Mouse (Mus musculus) intestine, embryonic 16.5 days (tissue): ENCODE measurements around the gene Il21r. TPM values are rescaled to one million over a fixed set of nuclear protein-coding genes. Genes with fewer than 3 reads are reported as not detected.

Experiments
- ATAC-seq: fragments of 200-750 bp; cut with Nextera tagmentation; 2 replicates; pipeline ENCODE4 v1.8.0; 2017; ENCODE audit warnings: moderate TSS enrichment, moderate library complexity
- H3K27ac ChIP-seq: fragments of 300-500 bp; sonication (generic); 2 replicates; pipeline ENCODE4 v1.5.1; 2014; ENCODE audit warnings: mild to moderate bottlenecking, low read length
- H3K27me3 ChIP-seq: fragments of 300-500 bp; sonication (generic); replicated peaks from 2 replicates; pipeline ENCODE4 v1.6.1; 2014; ENCODE audit warnings: low read length, control low read depth, mixed read lengths; ENCODE audit not compliant: control insufficient read depth, insufficient read depth
- H3K36me3 ChIP-seq: fragments of 300-500 bp; sonication (generic); 2 replicates; pipeline ENCODE4 v1.6.1; 2014; ENCODE audit warnings: low read length, control low read depth; ENCODE audit not compliant: control insufficient read depth, insufficient read depth
- H3K4me1 ChIP-seq: fragments of 300-500 bp; sonication (generic); 2 replicates; pipeline ENCODE4 v1.6.1; 2014; ENCODE audit warnings: low read length, control low read depth, mixed read lengths; ENCODE audit not compliant: control insufficient read depth, insufficient read depth
- H3K4me2 ChIP-seq: fragments of 300-500 bp; sonication (generic); 2 replicates; pipeline ENCODE4 v1.6.1; 2014; ENCODE audit warnings: low read depth, low read length, control low read depth
- H3K4me3 ChIP-seq: fragments of 300-500 bp; sonication (generic); 2 replicates; pipeline ENCODE4 v1.5.1; 2014; ENCODE audit warnings: mild to moderate bottlenecking, low read length
- H3K9ac ChIP-seq: fragments of 300-500 bp; sonication (generic); 2 replicates; pipeline ENCODE4 v1.6.1; 2014; ENCODE audit warnings: low read depth, low read length
- H3K9me3 ChIP-seq: fragments of 300-500 bp; sonication (generic); 2 replicates; pipeline ENCODE4 v1.6.1; 2016; ENCODE audit warnings: low read length, control low read depth; ENCODE audit not compliant: control insufficient read depth
- WGBS: fragments of 180-500 bp; shearing (Covaris S2); extraction: QIAGEN DNeasy Blood & Tissue Kit; methylation state at CpG from one replicate; pipeline ENCODE4 v1.1.7; 2014; 5-methylcytosine and 5-hydroxymethylcytosine counted together
- polyA plus RNA-seq: library from polyadenylated mRNA; unstranded; fragments of >200 nt; fragmentation: Nextera tagmentation; extraction: Ambion mirVana; gene quantifications from 2 replicates; pipeline ENCODE4 v1.2.1, GENCODE M21; 2015

Il21r gene
- polyA plus RNA-seq, 1 experiment from 2014 or later, result 0.59 TPM

DNA sequence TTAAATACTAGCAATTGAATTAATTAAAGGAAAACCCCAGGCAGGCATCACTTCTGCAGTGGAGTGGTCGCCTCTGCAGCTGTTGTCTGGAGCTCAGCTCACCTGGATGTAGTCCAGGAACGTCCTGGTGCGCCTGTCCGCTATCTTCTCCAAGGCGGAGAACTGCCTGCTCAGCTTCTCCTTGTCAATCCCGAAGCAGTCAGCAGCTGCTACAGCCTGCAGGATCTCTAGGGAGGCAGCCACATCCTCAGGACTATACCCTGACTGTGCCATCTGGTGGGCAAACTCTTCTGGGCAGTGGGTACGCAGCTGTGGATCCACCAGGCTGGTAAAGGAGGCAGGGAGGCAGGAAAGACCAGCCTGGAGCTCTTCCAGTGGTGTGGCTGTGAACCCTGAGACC is 42.2 kb downstream of the Il21r start:
- Histone ChIP-seq H3K36me3 (peaks cover 55% of the 10 kb centered on the region), H3K4me2 (no peak overlapping the region), H3K9ac (no peak overlapping the region), H3K9me3 (no peaks in the 10 kb centered on the region), H3K4me1 (no peaks in the 10 kb centered on the region), H3K27ac (no peak overlapping the region), H3K27me3 (no peaks in the 10 kb centered on the region), H3K4me3 (no peak overlapping the region)
- no peak for ATAC-seq
- 86% methylated on average over 7 of the region's 7 CpGs for WGBS

DNA sequence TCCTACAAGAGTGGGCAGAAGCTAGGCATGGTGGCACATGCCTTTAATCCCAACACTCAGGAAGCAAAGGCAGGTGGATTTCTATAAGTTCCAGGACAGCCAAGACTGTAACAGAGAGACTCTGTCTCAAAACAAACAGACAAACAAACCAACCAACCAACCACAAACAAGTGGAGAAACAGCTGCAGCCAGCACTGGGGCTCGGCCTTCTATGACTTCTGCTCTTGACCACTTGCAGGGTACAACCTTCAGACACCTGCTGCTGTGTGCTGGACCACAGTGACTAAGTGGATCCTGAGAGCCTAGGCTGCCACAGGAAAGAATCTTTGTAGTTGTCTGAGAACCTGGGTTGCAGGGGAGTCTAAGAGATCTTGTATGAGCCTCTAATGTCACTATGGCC is 45.8 kb downstream of the Il21r start:
- Histone ChIP-seq H3K9ac (no peak overlapping the region), H3K4me3 (no peak overlapping the region), H3K27me3 (no peaks in the 10 kb centered on the region), H3K9me3 (no peaks in the 10 kb centered on the region), H3K4me1 (no peaks in the 10 kb centered on the region), H3K27ac (no peak overlapping the region), H3K4me2 (no peak overlapping the region), H3K36me3 (peaks cover 49% of the 10 kb centered on the region)
- ATAC-seq, result no peak
- WGBS, result 92% methylated on average over 1 of the region's 1 CpGs

DNA sequence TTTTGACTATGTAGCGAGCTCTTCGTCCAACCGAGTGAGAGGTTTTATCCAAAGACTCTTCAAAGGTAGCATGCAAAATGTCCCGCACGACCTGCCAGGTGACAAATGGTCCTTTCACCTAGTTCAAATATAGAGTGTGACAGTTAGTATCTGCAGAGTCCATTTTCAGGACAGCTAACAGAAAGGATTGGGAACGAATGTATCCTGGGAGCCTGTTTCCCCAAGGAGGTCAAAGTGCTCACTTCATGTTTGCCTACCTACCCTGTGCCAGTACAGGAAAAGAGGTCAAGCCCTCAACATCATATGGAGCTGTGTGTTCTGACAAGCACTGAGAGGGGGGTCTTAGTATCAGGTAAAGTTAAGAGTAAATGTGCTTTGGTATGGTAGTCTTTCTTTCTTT is 54.3 kb downstream of the Il21r start:
- no peak overlapping the region for H3K9ac ChIP-seq
- H3K27me3 ChIP-seq, result no peaks in the 10 kb centered on the region
- no peak overlapping the region for H3K27ac ChIP-seq
- no peak overlapping the region for H3K4me3 ChIP-seq
- no peaks in the 10 kb centered on the region for H3K4me1 ChIP-seq
- ATAC-seq, result no peak
- no peaks in the 10 kb centered on the region for H3K9me3 ChIP-seq
- peaks cover 33% of the 10 kb centered on the region for H3K36me3 ChIP-seq
- no peak overlapping the region for H3K4me2 ChIP-seq
- 94% methylated on average over 6 of the region's 6 CpGs for WGBS

DNA sequence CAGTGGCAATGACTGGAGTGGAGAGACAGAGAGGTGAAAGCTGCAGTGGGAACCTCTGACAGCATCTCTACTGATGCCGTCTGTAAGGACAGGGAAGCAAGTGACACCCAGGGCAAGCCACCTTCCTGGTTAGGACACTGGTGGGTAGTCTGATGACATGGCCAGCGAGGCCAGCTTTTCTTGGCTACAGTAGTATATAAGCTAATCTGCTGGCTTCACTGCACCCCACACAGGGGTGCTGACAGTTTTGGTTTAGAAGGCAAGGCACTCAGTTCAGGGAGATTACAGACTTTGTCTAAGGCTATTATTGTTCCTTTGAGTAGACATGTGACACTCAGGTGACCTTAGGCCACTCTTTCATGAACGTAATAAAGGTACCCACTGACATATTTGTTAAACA is 60.4 kb downstream of the Il21r start:
- 81% methylated on average over 3 of the region's 3 CpGs for WGBS
- H3K27ac ChIP-seq, result no peak overlapping the region
- H3K4me1 ChIP-seq, result no peaks in the 10 kb centered on the region
- H3K9ac ChIP-seq, result no peak overlapping the region
- H3K27me3 ChIP-seq, result no peaks in the 10 kb centered on the region
- no peaks in the 10 kb centered on the region for H3K9me3 ChIP-seq
- no peak overlapping the region for H3K4me2 ChIP-seq
- H3K4me3 ChIP-seq, result no peak overlapping the region
- peaks cover 37% of the 10 kb centered on the region for H3K36me3 ChIP-seq
- ATAC-seq, result no peak

DNA sequence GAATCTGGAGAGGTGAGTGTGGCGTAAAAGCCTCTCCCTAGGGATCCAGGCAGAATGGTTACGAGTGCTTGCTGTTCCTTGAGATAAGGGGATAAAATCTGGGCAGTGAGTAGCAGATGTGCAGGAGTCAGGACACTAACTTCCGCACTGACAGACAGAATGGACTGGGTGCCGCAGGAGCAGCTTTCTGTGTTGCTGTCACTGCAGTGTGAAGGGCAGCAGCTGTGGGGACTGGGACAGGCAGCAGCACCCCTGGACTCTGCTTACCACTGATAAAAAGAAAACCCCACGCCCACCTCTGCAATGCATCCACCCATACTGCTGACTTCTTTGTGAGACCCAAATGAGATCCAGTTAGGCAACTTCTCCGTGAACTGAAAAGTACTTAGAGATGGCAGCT is 67.6 kb downstream of the Il21r start:
- ATAC-seq, result no peak
- H3K4me2 ChIP-seq, result no peak overlapping the region
- H3K27me3 ChIP-seq, result no peaks in the 10 kb centered on the region
- H3K9me3 ChIP-seq, result no peaks in the 10 kb centered on the region
- WGBS, result 90% methylated on average over 6 of the region's 6 CpGs
- H3K27ac ChIP-seq, result no peak overlapping the region
- no peak overlapping the region for H3K4me3 ChIP-seq
- peaks cover 44% of the 10 kb centered on the region for H3K36me3 ChIP-seq
- no peak overlapping the region for H3K9ac ChIP-seq
- H3K4me1 ChIP-seq, result no peaks in the 10 kb centered on the region

DNA sequence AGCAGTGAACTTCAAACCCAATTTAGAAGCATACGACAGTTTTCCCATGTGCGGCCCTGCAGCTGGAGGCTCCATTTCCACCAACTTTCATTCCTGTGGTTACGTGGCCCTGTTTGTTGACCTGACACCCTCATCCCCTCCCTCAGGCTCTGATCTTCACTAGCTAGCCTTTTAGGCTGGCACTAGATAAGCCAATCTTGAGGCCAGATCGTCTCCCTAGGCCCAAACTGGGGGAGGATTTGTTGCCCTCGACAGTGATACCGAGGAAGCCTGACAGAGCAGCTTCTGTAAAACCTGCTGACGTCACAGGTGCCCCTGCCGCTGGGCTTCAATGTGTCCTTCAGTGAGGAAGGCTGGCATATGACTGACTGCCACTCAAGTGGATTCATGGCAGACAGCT is 68.2 kb downstream of the Il21r start:
- Histone ChIP-seq H3K4me3 (no peak overlapping the region), H3K27me3 (no peaks in the 10 kb centered on the region), H3K4me1 (no peaks in the 10 kb centered on the region), H3K27ac (no peak overlapping the region), H3K9me3 (no peaks in the 10 kb centered on the region), H3K9ac (no peak overlapping the region), H3K36me3 (peaks cover 44% of the 10 kb centered on the region), H3K4me2 (no peak overlapping the region)
- WGBS, result 89% methylated on average over 8 of the region's 8 CpGs
- no peak for ATAC-seq

DNA sequence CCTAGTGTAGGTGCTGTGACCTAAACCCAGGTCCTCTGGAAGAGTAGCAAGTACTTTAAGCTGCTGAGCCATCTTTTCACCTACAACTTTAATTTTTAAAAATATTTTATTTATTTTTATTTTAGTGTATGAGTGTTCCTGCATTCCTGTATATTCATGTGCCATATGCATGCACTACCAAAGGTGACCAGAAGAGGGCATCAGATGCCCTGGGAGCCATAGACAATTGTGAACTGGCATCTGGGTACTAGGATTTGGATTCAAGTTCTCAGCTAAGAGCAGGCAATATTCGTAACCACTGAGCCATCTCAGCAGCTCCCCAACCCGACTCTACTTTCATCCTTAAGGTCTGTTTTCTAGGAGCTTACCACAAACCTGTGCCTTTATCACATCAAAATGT is 71.7 kb downstream of the Il21r start:
- Histone ChIP-seq H3K9me3 (no peaks in the 10 kb centered on the region), H3K4me2 (no peak overlapping the region), H3K4me3 (no peak overlapping the region), H3K36me3 (peaks cover 40% of the 10 kb centered on the region), H3K9ac (no peak overlapping the region), H3K27me3 (no peaks in the 10 kb centered on the region), H3K27ac (no peak overlapping the region), H3K4me1 (no peaks in the 10 kb centered on the region)
- ATAC-seq, result no peak
- WGBS, result 93% methylated on average over 2 of the region's 2 CpGs

DNA sequence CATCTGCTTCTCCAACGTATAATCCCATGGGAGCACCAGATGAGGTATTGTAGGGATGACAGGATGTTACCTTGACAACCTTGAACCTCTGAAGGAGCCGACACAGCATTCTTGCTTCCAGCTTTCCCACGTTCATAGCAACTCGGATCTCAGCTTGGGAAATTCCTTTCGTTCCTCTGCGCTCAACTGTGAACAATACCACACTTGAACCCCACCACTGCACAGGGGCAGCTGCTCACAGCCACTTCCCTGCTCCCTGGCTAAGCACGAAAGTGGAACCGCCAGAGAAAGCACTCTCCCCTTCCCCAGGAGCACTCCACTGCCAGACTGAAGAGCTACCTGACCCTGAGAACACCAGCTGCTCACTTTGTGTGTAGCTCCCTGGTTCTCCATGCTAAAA is 75.5 kb downstream of the Il21r start:
- Histone ChIP-seq H3K4me1 (no peaks in the 10 kb centered on the region), H3K4me3 (no peak overlapping the region), H3K4me2 (no peak overlapping the region), H3K9ac (no peak overlapping the region), H3K27me3 (no peaks in the 10 kb centered on the region), H3K27ac (no peak overlapping the region), H3K9me3 (no peaks in the 10 kb centered on the region), H3K36me3 (peaks cover 35% of the 10 kb centered on the region)
- WGBS, result 86% methylated on average over 8 of the region's 8 CpGs
- no peak for ATAC-seq

DNA sequence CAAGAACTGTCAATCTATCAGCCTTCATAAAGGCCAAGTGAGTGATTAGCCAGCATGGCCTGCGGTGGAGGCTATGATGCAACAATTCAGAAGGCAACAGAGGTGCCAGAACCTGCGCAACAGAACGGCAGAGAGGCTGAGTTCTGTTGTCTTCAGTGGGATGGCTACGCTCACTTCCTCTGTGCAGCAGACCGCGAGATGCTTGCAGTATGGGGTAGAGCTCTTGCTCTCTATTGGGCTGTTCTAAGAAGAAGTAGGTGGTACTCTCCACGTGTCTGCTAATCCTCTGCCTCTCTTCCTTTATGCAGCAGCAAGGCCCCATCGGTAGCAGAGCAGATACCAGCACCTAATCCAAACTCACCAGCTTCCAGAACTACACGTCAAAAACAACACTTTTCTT is 76.7 kb downstream of the Il21r start:
- ATAC-seq, result no peak
- Histone ChIP-seq H3K27ac (no peak overlapping the region), H3K9ac (no peak overlapping the region), H3K9me3 (no peaks in the 10 kb centered on the region), H3K27me3 (no peaks in the 10 kb centered on the region), H3K4me3 (no peak overlapping the region), H3K36me3 (peaks cover 28% of the 10 kb centered on the region), H3K4me2 (no peak overlapping the region), H3K4me1 (no peaks in the 10 kb centered on the region)
- WGBS, result 89% methylated on average over 9 of the region's 9 CpGs
